Mouse (Mus musculus) midbrain, embryonic 12.5 days (tissue): ENCODE results near the gene Tm4sf5. TPM values are rescaled to one million over a fixed set of nuclear protein-coding genes. Genes with fewer than 3 reads are reported as not detected.
"Not testable (repeated sequence)": the region's sequence is repeated elsewhere in the genome, so short reads cannot be mapped to it uniquely, and the experiment has no call there.

Experiments
- ATAC-seq: fragments of 200-750 bp; cut with Nextera tagmentation; 2 replicates; pipeline ENCODE4 v1.8.0; 2017; ENCODE audit warnings: low read depth, moderate TSS enrichment, moderate library complexity; ENCODE audit not compliant: low FRiP score
- H3K27ac ChIP-seq: fragments of 300-500 bp; sonication (generic); replicated peaks from 2 replicates; pipeline ENCODE4 v1.5.1; 2016; ENCODE audit warnings: mild to moderate bottlenecking
- H3K27me3 ChIP-seq: fragments of 300-500 bp; sonication (generic); 2 replicates; pipeline ENCODE4 v1.6.1; 2016; ENCODE audit warnings: mild to moderate bottlenecking
- H3K36me3 ChIP-seq: fragments of 300-500 bp; sonication (generic); 2 replicates; pipeline ENCODE4 v1.6.1; 2016
- H3K4me1 ChIP-seq: fragments of 300-500 bp; sonication (generic); 2 replicates; pipeline ENCODE4 v1.6.1; 2016
- H3K4me2 ChIP-seq: fragments of 300-500 bp; sonication (generic); replicated peaks from 2 replicates; pipeline ENCODE4 v1.6.1; 2016; ENCODE audit warnings: mild to moderate bottlenecking, moderate library complexity
- H3K4me3 ChIP-seq: fragments of 300-500 bp; sonication (generic); 2 replicates; pipeline ENCODE4 v1.5.1; 2016; ENCODE audit warnings: mild to moderate bottlenecking
- H3K9ac ChIP-seq: fragments of 300-500 bp; sonication (generic); replicated peaks from 2 replicates; pipeline ENCODE4 v1.6.1; 2016; ENCODE audit warnings: mild to moderate bottlenecking, moderate library complexity
- H3K9me3 ChIP-seq: fragments of 300-500 bp; sonication (generic); 2 replicates; pipeline ENCODE4 v1.6.1; 2016; ENCODE audit warnings: mild to moderate bottlenecking
- WGBS: fragments of 180-500 bp; shearing (Covaris S2); methylation state at CpG from one replicate; pipeline ENCODE4 v1.1.7; 2016; 5-methylcytosine and 5-hydroxymethylcytosine counted together
- polyA plus RNA-seq: library from polyadenylated mRNA; unstranded; fragments of >200 nt; fragmentation: Nextera tagmentation; extraction: Ambion mirVana; gene quantifications from 2 replicates; pipeline ENCODE4 v1.2.1, GENCODE M21; 2016

The Tm4sf5 gene
- polyA plus RNA-seq, 1 experiment from 2014 or later: 0.46 TPM

DNA sequence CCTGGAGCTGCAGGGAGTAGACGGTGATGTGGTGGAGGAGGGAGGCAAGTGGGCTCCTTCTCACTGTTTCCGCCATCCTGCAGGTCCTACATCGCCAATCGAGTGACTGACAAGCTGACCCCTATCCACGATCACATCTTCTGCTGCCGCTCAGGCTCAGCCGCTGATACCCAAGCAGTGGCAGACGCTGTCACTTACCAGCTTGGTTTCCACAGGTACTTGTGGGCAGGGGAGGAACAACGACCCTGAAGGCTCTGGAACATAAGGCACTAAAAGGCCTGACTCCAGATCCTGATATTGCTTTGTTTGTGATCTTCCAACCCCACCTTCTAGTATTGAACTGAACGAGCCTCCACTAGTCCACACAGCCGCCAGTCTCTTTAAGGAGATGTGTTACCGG lies 21.2 kb downstream of the Tm4sf5 start:
- 86% methylated on average over 12 of the region's 12 CpGs for WGBS
- no peak for ATAC-seq
- H3K36me3 ChIP-seq: peaks cover 33% of the 10 kb centered on the region
- peak overlapping the region; percentile 76 for H3K4me3 ChIP-seq
- no peaks in the 10 kb centered on the region for H3K27me3 ChIP-seq
- peak overlapping the region; percentile 87 for H3K4me2 ChIP-seq
- no peak overlapping the region for H3K27ac ChIP-seq
- no peaks in the 10 kb centered on the region for H3K9me3 ChIP-seq
- H3K4me1 ChIP-seq: peaks cover 10% of the 10 kb centered on the region
- peak overlapping the region; percentile 82 for H3K9ac ChIP-seq

- no peak overlapping the region for H3K4me3 ChIP-seq
- no peaks in the 10 kb centered on the region for H3K27me3 ChIP-seq
- H3K9ac ChIP-seq: no peak overlapping the region
- H3K4me2 ChIP-seq: no peak overlapping the region
- H3K4me1 ChIP-seq: peaks cover 10% of the 10 kb centered on the region
- WGBS: 88% methylated on average over 7 of the region's 7 CpGs
- ATAC-seq: no peak
- no peaks in the 10 kb centered on the region for H3K9me3 ChIP-seq
- H3K36me3 ChIP-seq: peaks cover 33% of the 10 kb centered on the region
- no peak overlapping the region for H3K27ac ChIP-seq
Observed at GRCm38 (mm10) chr11:70528610-70529009, 23.6 kb downstream of the Tm4sf5 start.

DNA sequence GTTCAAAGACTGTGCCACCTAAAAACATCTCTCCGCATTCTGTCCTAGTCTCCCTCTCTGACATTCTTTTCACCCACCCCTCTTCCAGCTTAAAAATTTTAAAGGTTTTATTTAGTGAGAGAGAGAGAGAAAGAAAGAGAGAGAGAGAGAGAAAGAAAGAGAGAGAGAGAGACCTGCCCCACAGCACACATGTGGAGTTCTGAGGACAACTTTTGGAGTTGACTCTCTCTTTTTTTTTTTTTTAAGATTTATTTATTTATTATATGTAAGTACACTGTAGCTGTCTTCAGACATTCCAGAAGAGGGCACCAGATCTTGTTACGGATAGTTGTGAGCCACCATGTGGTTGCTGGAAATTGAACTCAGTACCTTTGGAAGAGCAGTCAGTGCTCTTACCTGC lies 26.0 kb downstream of the Tm4sf5 start:
- H3K27me3 ChIP-seq, H3K9me3 ChIP-seq, H3K9ac ChIP-seq, H3K27ac ChIP-seq, ATAC-seq, H3K4me2 ChIP-seq, H3K4me3 ChIP-seq, H3K4me1 ChIP-seq: not testable (repeated sequence)
- peaks cover 33% of the 10 kb centered on the region for H3K36me3 ChIP-seq
- WGBS: 77% methylated on average over 2 of the region's 2 CpGs

GRCm38 (mm10) chr11:70532839-70533238 lies 27.8 kb downstream of the Tm4sf5 start, which contains the start of gene Gm40193:
TSS of gene Gm40193 (minus strand) at chr11:70532939.
- Histone ChIP-seq H3K36me3 (peaks cover 15% of the 10 kb centered on the region), H3K27me3 (peaks cover 6% of the 10 kb centered on the region; the same call in 1 of the 2 replicates), H3K4me3 (no peak within 1 kb of the TSS), H3K4me1 (no peaks in the 10 kb centered on the region), H3K27ac (no peak within 1 kb of the TSS), H3K9me3 (no peaks in the 10 kb centered on the region), H3K4me2 (no peak within 1 kb of the TSS), H3K9ac (no peak within 1 kb of the TSS)
- no peak for ATAC-seq
- WGBS: 81% methylated on average over 6 of the region's 6 CpGs

- Histone ChIP-seq H3K4me1 (0 out of 2 replicates have a peak, but pooled peaks cover 8% of the 10 kb centered on the region), H3K27ac (no peak overlapping the region), H3K27me3 (peaks cover 45% of the 10 kb centered on the region), H3K4me2 (peak overlapping the region; percentile 71), H3K9me3 (no peaks in the 10 kb centered on the region), H3K36me3 (no peaks in the 10 kb centered on the region), H3K9ac (peak overlapping the region; percentile 50; the same call in 1 of the 2 replicates), H3K4me3 (peak overlapping the region; percentile 49)
- WGBS: 20% methylated on average over 9 of the region's 9 CpGs
- no peak for ATAC-seq
Observed at GRCm38 (mm10) chr11:70539423-70539822, 34.4 kb downstream of the Tm4sf5 start.

DNA sequence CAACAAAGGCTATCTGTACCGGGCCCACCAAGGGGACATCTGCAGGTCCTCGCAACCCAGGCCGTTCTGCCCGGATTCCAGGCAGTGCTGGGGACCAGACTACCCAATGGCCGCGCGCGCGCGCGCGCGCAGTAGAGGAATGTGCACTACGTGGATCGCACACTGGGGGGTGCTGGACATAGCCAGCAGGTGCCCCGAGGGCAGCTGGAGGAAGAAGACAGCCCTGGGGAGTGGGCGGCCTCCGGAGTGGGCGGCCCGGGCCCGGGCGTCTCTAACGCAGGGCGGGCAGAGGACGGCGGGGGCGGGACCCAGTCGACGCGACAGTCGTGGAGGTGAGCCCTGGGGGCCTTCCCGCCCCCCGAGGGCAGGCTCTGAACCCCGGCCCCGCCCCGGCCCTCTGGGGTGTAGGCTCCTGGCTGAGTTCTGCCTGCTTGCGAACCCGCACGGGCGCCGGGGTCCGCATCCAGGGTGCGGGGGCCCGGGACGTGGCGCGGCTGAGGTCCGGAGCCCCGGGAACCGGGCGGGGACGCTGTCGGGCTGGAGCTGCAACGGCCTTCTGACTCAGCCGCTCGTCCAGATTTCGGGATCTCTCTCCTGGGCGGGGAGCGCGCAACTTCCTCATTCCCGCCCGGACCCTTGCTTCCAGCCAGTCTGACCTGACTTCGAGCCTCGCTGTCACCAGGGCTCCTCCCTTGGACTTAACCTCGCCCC lies 35.0 kb downstream of the Tm4sf5 start, which contains the start of gene Pld2:
Gene Pld2 (plus strand): TSS at position 188 of the 711 bp plus-strand sequence.
- ATAC-seq: peak; percentile 77
- Histone ChIP-seq H3K36me3 (no peaks in the 10 kb centered on the region), H3K4me1 (0 out of 2 replicates have a peak, but pooled peaks cover 8% of the 10 kb centered on the region), H3K4me3 (peak within 1 kb of the TSS; percentile 49), H3K9me3 (no peaks in the 10 kb centered on the region), H3K4me2 (peak within 1 kb of the TSS; percentile 71), H3K27me3 (peaks cover 45% of the 10 kb centered on the region), H3K9ac (peak within 1 kb of the TSS; percentile 50), H3K27ac (no peak within 1 kb of the TSS)
- under 1% methylated on average over 60 of the region's 65 CpGs for WGBS

- no peak overlapping the region for H3K27ac ChIP-seq
- H3K27me3 ChIP-seq: peaks cover 45% of the 10 kb centered on the region
- H3K4me3 ChIP-seq: no peak overlapping the region
- 0 out of 2 replicates have a peak, but pooled peaks cover 8% of the 10 kb centered on the region for H3K4me1 ChIP-seq
- ATAC-seq: no peak
- H3K36me3 ChIP-seq: no peaks in the 10 kb centered on the region
- no peak overlapping the region for H3K4me2 ChIP-seq
- WGBS: 96% methylated on average over 7 of the region's 7 CpGs
- no peak overlapping the region for H3K9ac ChIP-seq
- no peaks in the 10 kb centered on the region for H3K9me3 ChIP-seq
Observed at GRCm38 (mm10) chr11:70540928-70541327, 35.9 kb downstream of the Tm4sf5 start.

DNA sequence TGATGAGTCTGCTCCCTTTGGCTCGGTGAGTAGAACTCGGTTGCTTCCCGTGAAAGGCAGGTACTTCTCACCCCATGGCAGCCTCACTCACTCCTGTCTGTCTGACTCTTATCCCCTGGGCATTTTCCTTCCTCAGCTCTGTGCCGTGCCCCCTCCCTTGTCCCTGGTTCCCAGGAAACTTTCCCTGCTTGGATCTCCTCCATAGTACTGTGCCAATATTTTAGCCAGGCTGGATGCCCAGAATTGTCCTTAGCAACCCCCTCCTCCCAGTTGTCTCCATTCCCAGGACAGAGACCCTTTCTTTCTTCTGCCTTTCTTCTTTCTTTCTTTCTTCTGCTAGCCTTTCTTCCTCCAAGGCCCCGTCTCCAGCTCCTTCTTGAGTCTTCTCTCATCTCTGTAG lies 36.4 kb downstream of the Tm4sf5 start:
- Histone ChIP-seq H3K9me3 (no peaks in the 10 kb centered on the region), H3K4me2 (no peak overlapping the region), H3K27me3 (peaks cover 45% of the 10 kb centered on the region), H3K4me3 (no peak overlapping the region), H3K4me1 (0 out of 2 replicates have a peak, but pooled peaks cover 8% of the 10 kb centered on the region), H3K9ac (no peak overlapping the region), H3K27ac (no peak overlapping the region), H3K36me3 (no peaks in the 10 kb centered on the region)
- WGBS: 79% methylated on average over 5 of the region's 5 CpGs
- no peak for ATAC-seq

DNA sequence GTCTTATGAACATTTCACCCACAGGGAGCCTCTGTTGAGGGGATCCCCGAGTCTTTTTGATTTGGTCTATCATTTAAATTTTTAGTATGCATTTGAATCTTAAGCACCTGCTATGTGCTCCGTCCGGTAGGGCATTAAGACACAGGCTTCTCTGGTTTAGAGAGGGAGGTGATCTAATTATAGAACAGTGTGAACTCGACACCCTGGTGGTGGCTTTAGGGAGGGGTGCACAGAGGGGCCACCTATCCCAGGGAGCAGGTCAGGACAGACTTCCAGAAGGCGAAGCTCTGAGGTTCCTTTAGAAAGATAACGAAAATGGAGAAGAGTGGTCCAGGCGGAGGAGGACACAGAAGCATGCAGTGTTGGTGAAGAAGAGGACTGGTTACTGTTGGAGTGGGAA lies 39.5 kb downstream of the Tm4sf5 start:
- H3K4me2 ChIP-seq: no peak overlapping the region
- H3K4me3 ChIP-seq: no peak overlapping the region
- H3K9me3 ChIP-seq: no peaks in the 10 kb centered on the region
- H3K36me3 ChIP-seq: no peaks in the 10 kb centered on the region
- H3K27me3 ChIP-seq: peaks cover 33% of the 10 kb centered on the region
- no peak for ATAC-seq
- 0 out of 2 replicates have a peak, but pooled peaks cover 8% of the 10 kb centered on the region for H3K4me1 ChIP-seq
- no peak overlapping the region for H3K9ac ChIP-seq
- 77% methylated on average over 7 of the region's 7 CpGs for WGBS
- H3K27ac ChIP-seq: no peak overlapping the region

DNA sequence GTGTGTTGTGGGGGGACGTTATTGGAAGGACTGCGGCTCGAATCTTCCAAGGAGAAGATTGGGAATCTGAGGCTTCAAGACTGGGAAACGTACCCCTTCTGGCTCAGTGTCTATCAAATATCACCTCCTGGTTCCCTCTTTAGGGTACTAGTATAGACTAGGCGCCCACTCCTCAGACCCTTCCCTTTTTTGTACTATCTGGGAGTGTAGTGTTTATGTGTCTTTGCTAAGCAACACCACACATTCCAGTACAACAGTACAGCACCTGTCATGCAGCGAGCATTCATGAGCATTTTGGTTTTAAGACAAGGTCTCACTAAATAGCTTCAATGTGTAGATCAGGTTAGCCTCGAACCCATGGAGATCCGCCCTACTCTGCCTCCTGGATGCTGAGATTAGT lies 46.5 kb downstream of the Tm4sf5 start:
- H3K36me3 ChIP-seq: no peaks in the 10 kb centered on the region
- WGBS: 88% methylated on average over 8 of the region's 8 CpGs
- ATAC-seq: no peak
- H3K4me3 ChIP-seq: no peak overlapping the region
- H3K9ac ChIP-seq: no peak overlapping the region
- H3K4me2 ChIP-seq: no peak overlapping the region
- no peak overlapping the region for H3K27ac ChIP-seq
- no peaks in the 10 kb centered on the region for H3K9me3 ChIP-seq
- peaks cover 7% of the 10 kb centered on the region for H3K27me3 ChIP-seq
- H3K4me1 ChIP-seq: no peaks in the 10 kb centered on the region

- H3K4me1 ChIP-seq: no peaks in the 10 kb centered on the region
- no peak overlapping the region for H3K4me3 ChIP-seq
- no peaks in the 10 kb centered on the region for H3K9me3 ChIP-seq
- no peak for ATAC-seq
- H3K27ac ChIP-seq: no peak overlapping the region
- no peak overlapping the region for H3K9ac ChIP-seq
- no peaks in the 10 kb centered on the region for H3K36me3 ChIP-seq
- peaks cover 7% of the 10 kb centered on the region for H3K27me3 ChIP-seq
- no peak overlapping the region for H3K4me2 ChIP-seq
- WGBS: 32% methylated on average over 7 of the region's 7 CpGs
Observed at GRCm38 (mm10) chr11:70553940-70554339, 48.9 kb downstream of the Tm4sf5 start.

GRCm38 (mm10) chr11:70557545-70557944 lies 52.5 kb downstream of the Tm4sf5 start:
- 93% methylated on average over 9 of the region's 9 CpGs for WGBS
- Histone ChIP-seq H3K9me3 (no peaks in the 10 kb centered on the region), H3K4me2 (no peak overlapping the region), H3K36me3 (no peaks in the 10 kb centered on the region), H3K9ac (no peak overlapping the region), H3K27me3 (peaks cover 7% of the 10 kb centered on the region), H3K27ac (no peak overlapping the region), H3K4me1 (peaks cover 7% of the 10 kb centered on the region), H3K4me3 (no peak overlapping the region)
- no peak for ATAC-seq
